Mouse (Mus musculus) NIH3T3 (cell line): Measurements from ENCODE around the gene 4930412O13Rik.

Experiments
- DNase-seq: peaks from one replicate; pipeline ENCODE4 v3.0.0-alpha.2; 2012; ENCODE audit warnings: low read depth

Gene 4930412O13Rik

GRCm38 (mm10) chr2:9880271-9880670 lies 781 bp upstream of the 4930412O13Rik start:
- DNase-seq: no peak

GRCm38 (mm10) chr2:9881611-9882023 lies 565 bp downstream of the 4930412O13Rik start:
- DNase-seq: no peak

- DNase-seq: no peak
Observed at GRCm38 (mm10) chr2:9882371-9882925, 1.4 kb downstream of the 4930412O13Rik start.

GRCm38 (mm10) chr2:9882926-9883802 lies 2.1 kb downstream of the 4930412O13Rik start:
- DNase-seq: no peak

GRCm38 (mm10) chr2:9883803-9884532 lies 2.9 kb downstream of the 4930412O13Rik start:
- DNase-seq: no peak

GRCm38 (mm10) chr2:9884533-9885216 lies 3.6 kb downstream of the 4930412O13Rik start:
- DNase-seq: no peak

- DNase-seq: no peak
Observed at GRCm38 (mm10) chr2:9885217-9885770, 4.2 kb downstream of the 4930412O13Rik start.

GRCm38 (mm10) chr2:9886031-9886430 lies 5.0 kb downstream of the 4930412O13Rik start:
- DNase-seq: no peak

GRCm38 (mm10) chr2:9886921-9887610 lies 6.0 kb downstream of the 4930412O13Rik start:
- DNase-seq: no peak

- no peak for DNase-seq
Observed at GRCm38 (mm10) chr2:9887636-9888035, 6.6 kb downstream of the 4930412O13Rik start.

- no peak for DNase-seq
Observed at GRCm38 (mm10) chr2:9888913-9889650, 8.0 kb downstream of the 4930412O13Rik start, which contains the start of gene 9230102O04Rik. TSS of gene 9230102O04Rik (minus strand) at chr2:9889540.

- no peak for DNase-seq
Observed at GRCm38 (mm10) chr2:9889651-9890183, 8.7 kb downstream of the 4930412O13Rik start, which contains the start of gene Gata3. TSS of gene Gata3 (minus strand) at chr2:9890034.

- DNase-seq: no peak
Observed at GRCm38 (mm10) chr2:9890251-9890650, 9.2 kb downstream of the 4930412O13Rik start.

- no peak for DNase-seq
Observed at GRCm38 (mm10) chr2:9890906-9891305, 9.9 kb downstream of the 4930412O13Rik start.

- no peak for DNase-seq
Observed at GRCm38 (mm10) chr2:9892541-9892940, 11.5 kb downstream of the 4930412O13Rik start.

GRCm38 (mm10) chr2:9893272-9893953 lies 12.4 kb downstream of the 4930412O13Rik start:
- DNase-seq: no peak

GRCm38 (mm10) chr2:9894836-9895593 lies 14.0 kb downstream of the 4930412O13Rik start:
- DNase-seq: no peak

GRCm38 (mm10) chr2:9896097-9896770 lies 15.2 kb downstream of the 4930412O13Rik start:
- DNase-seq: no peak
